Mouse (Mus musculus) ovary, postnatal 10 days (tissue): ENCODE data around the gene Ercc8.
A peak's percentile ranks its signal among the peaks of the same experiment; 100 is the strongest.

Experiments
- DNase-seq: peaks from one replicate; pipeline ENCODE4 v3.0.0; 2022; ENCODE audit warnings: low spot score

Gene Ercc8

DNA sequence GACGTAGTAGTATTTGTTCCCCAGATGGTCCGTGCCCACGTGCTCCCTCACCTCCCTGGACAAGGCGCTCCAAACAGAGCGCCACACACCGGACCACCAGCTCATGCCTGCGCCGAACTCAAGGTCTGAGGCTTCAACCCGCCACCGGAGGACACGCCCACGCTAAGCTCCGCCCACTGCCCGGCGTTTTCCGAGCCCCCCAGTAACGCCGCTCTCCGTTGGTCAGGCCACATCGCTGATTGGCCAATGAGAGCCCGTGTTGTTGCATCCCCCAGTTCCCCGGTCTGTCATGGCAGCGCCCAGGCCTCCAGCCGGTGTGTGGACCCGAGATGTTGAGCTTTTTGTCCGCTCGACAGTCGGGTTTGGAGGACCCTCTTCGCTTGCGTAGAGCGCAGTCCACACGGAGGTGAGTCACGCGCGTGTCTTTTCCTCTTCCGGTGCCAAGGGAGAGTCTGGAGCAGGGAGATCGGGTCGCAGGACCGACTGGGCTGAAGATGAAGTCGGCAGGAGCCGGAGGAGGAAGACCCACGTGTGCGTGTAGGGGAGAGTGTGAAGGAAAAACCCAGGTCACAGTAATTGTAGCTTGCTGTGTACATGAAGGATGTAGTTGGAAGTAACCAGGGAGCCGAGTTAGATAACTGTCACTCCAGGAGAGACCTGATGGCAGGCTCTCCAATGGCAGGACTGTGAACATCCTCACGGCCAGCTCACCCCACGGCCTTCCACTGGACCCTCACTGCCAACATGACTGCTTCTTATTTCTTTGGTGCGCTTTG is at the start of gene Ercc8, which contains the start of gene Ndufaf2:
Gene Ercc8, plus strand, starts transcription at position 267 of the 776 bp plus-strand sequence.
Gene Ndufaf2, minus strand, starts transcription at position 159 of the 776 bp plus-strand sequence.
- peak; percentile 97 for DNase-seq

DNA sequence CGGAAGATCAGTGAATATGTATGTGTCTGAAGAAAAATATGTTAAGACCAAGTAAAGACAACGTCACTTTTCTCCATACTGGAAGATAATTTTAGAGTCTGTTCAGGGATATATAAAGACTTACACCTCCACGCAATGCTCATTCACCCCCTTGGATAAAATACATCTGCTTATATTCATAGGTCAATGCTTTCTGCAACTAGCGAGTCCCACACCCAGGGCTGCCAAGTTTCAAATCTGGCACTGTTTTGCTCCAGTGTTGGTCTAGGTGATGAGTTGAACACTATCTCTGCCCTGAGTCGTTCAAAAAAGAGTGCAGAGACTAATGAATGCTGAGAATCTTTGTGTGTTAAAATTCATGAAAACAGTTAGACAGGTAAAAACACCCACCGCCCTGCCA is 47.6 kb upstream of the Ercc8 start:
- no peak for DNase-seq

GRCm38 (mm10) chr13:108113536-108113935 is 45.0 kb upstream of the Ercc8 start:
- no peak for DNase-seq

DNA sequence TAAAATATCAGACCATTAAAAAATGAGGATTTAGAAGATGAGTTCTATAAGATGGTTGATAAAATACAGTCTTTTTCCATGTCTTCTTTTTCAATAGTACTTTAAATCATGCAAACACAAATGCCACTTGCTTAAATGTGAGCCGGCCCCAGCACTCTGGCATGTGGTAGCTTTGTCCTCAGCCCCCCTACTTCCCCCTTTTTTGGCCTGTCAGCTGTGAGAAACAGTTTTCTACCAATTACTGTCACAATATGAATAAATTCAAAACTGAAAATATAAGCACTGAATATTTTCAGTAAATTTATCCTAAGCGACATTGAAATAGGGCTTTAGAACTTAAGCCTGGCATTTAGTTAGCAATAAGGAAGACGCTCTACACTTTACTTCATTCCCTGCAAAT is 44.3 kb upstream of the Ercc8 start:
- no peak for DNase-seq

DNA sequence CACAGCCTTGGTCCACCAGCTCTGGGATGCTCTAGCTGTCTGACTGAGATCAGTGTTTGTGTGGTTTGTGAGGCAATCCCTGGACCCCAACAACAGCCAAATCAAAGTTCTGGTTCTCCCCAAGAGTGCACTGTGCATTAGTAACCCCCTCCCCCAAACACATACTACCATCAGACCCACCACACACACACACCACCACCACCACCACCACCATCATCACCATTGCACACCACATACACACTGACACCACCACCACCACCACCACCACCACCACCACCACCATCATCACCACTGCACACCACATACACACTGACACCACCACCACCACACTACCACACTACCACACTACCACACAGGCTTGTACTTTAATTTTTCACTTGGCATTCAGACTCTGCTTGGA is 40.9 kb upstream of the Ercc8 start:
- no peak for DNase-seq

DNA sequence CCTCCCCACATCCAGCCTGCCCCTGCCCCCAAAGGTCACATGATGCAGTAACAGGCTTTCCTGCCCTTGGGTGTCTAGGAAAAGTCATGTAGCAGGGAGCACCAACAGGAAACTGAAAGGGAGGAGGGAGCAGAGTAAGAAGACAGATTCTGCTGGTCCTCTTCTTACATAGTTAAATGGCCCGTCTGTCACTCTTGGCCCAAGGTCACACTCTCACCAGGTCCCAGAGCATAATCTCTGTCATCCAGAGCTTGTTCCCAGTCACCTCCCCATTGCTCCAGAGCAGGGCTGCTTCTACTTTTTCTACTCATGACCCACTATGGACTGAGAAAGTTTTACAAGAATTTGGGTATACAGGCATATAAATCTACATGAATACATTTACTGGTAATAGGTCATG is 40.3 kb upstream of the Ercc8 start:
- DNase-seq: no peak

- DNase-seq: no peak
These were observed 38.9 kb upstream of the Ercc8 start for GRCm38 (mm10) chr13:108119411-108120310.

- no peak for DNase-seq
These were observed 35.3 kb upstream of the Ercc8 start for GRCm38 (mm10) chr13:108123109-108123723.

- no peak for DNase-seq
These were observed 34.4 kb upstream of the Ercc8 start for GRCm38 (mm10) chr13:108124096-108124495.

DNA sequence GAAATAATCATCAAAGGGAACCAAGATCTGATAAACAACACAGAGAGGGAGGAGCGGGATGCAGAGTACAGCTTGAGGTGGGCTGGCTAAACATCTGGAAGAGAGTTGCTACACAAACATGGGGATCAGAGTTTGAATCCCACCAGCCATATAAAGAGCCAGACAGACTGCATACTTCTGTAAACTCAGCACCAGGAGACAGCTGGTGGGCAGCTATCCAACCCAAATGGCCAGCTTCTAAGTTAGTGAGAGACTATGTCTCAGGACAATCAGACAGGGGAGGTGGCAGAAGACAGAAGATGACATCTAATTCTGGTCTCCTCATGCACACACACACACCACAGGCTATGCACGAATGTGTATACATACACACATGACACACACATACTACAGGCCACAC is 32.3 kb upstream of the Ercc8 start:
- DNase-seq: no peak

- no peak for DNase-seq
These were observed 31.4 kb upstream of the Ercc8 start for GRCm38 (mm10) chr13:108127130-108127529.

GRCm38 (mm10) chr13:108127883-108128282 is 30.6 kb upstream of the Ercc8 start:
- DNase-seq: no peak

GRCm38 (mm10) chr13:108129070-108129469 is 29.5 kb upstream of the Ercc8 start:
- DNase-seq: no peak

- no peak for DNase-seq
These were observed 27.8 kb upstream of the Ercc8 start for GRCm38 (mm10) chr13:108130737-108131136.

DNA sequence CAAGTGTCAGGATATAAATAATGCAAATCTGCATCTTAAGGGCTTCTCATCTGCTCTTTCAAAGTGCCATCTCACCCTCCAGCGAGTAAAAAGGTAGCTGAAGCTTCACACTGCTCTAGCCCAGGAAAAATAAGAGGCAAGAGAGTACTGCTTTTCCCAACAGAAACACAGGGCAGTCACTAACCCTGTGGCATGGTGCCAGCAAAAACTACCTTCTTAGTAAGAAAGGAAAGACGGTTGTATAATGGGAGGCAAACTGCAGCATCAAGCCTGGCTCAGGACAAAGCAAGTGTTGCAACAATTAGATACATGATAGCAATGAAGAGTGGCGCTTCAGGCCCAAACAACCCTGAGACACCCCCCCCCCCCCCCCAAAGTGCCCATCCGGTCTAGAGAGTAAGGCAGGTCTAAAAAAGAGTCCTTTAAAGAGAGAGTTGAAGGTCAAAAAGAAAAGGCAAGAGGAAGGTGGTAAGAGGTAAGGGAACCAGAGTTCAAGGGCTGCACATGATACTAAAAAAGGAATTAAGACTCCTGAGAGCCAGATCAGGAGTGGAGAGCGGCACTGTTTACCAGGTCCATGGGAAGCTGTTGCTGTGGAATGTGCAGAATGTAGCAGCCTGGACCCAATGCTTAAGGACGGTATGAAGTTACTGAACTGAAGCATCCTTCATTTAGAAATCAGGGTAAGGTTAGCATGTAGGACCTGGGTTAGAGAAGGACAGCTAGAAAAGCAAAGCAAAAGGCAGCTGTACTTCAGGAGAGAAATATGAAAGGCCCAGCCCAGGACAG is 26.3 kb upstream of the Ercc8 start:
- no peak for DNase-seq

GRCm38 (mm10) chr13:108135617-108136016 is 22.9 kb upstream of the Ercc8 start:
- DNase-seq: no peak

- no peak for DNase-seq
These were observed 20.0 kb upstream of the Ercc8 start for GRCm38 (mm10) chr13:108138403-108138977.

DNA sequence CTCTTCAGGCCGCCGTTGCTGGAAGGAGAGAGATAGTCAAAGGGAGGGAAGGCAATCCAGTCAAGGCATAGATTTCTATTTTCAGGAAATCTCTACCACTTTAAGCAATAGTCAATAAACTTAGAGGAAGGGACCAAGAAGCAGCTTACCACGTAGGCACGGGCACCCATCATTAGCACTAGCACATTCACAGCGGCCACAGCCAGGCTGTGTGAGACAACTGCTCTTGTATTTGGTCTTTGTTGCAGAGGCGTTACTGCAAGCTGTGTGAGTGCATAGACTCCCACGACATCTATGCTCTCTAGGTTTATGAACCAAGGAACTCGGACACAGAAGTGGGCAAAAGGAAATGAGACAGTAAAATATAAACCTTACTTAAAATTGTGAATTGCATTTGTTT is 14.4 kb upstream of the Ercc8 start:
- DNase-seq: no peak

DNA sequence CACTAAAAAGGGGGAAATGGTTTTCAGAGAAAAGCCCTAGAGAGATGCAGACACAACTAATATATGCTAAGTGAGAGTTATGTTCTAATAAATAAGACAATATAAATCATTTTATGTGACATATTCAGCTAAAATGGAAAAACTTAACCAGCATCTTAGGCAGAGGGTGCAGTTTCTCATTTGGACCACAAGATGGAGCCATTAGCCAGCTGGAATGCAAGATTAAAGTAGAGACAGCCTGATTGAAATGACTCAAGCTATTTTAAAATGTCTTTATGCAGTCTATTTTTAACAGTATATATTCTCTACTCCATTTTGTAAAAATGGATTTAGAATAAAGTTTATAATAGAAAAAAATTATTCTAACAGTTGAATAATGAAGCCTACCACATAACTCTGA is 6.7 kb upstream of the Ercc8 start:
- DNase-seq: no peak

DNA sequence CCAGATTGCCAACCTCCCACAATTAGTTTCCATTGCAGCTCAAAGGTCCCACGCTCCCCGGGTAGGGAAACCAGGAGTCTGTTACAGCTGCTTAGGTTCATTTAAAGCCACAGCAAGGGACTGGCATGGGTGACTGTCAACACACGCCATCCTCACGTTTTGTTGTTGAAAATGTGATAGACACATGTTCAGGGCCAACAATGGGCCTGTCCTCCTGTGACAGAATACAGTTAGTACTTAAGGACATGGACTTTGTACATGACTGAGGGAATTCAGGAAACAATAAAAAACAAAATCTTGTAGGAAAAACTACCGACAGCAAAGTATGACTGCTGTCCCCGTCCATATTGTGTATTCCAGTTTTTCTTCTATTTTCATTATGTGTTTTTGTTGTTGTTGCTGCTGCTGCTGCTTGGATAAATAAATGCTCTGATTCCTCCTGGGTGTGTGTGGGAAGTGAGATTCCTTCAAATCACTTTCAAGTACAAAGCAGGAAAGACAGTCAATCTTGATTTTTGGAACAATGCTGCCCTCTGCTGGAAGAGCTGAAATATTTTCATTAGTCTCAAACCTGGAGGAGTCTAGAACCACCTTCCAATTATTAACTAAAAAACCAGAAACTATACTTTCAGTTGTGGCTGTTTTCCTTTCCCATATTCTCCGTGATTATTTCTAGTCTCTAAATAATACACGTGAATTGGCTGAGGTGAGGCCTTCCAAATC is 5.7 kb upstream of the Ercc8 start:
- no peak for DNase-seq

- no peak for DNase-seq
These were observed 1.4 kb upstream of the Ercc8 start for GRCm38 (mm10) chr13:108157156-108157555.
